Mouse (Mus musculus): ENCODE results near the gene Gria1.

Gria1 gene

DNA sequence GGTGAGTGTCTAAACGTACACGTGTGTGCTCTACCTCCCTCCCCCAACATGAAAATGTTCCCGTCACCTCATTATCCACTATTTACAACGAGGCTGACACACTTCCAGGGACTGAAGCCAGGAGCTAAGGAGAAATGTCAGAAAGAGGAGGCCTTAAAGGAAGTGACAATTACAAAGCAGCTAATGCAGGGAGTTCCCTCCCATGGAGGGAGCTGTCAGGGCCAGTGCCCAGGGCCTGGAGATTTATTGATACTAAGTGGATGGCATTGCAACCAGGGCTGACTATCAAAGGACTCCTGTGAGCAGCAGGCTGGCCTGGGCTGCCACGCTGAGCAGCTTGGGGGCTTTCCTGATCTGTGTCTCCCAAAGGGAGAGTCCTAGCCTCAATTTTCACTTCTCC, 163.0 kb downstream of the Gria1 start:
- no peak for DNase-seq (ENCODE audit: low spot score)

DNA sequence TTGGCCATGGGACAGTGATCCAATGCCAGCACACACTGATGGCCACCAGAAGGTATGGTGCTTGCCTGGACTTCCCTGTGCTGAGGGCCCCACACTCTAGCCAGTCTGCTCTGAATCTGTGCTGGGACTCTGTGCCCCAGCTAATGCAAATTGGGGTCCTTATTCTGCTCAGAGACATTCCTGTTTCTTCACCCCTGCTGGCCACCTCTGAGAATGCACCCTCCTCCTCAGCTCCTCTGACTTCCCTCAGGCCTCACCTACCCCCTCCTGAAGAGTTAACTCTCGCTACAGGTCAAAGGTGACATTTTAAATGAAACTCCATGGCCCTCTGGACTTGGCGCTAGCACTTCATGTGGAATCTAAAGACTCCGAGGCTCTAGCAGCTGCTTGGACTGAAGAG, 165.4 kb downstream of the Gria1 start:
- DNase-seq (ENCODE audit: low spot score), result no peak

DNA sequence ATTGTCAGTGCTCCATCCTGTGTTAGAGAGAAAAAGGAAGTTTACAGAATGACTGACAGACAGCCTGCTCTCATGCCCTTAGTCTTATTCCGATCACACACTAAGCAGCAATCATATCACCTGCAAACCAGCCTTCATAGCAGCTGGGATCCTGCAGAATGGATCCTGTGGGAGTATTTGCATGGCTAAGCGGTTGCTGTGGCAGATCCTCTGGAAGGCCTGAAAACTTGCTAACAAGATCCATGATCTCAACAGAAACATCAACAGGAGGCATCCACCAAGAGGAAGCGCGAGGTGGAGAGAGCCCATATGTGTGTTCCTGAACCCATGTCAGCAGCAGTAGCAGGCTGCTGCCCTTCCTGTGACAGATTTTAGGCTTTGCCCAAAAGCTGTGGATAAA, 173.0 kb downstream of the Gria1 start:
- no peak for DNase-seq (ENCODE audit: low spot score)

DNA sequence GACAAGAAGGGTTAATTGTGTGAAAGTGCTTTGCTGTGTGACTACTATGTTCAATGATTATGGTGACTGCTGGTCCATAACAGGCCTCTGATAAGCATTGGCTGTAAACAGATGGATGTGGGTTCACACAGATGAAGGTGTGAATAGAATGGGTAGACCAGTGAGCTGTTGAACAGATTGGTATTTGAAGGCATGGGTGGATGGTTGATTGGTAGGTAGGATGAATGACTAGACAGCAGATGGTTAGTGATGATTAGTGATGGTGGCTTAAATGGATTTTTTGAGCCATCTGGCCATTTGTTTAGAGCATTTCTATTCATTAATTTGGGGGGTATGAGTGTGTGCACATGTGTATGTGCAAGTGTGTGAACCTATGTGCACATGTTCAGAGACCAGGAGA, 173.9 kb downstream of the Gria1 start:
- DNase-seq (ENCODE audit: low spot score), result no peak

DNA sequence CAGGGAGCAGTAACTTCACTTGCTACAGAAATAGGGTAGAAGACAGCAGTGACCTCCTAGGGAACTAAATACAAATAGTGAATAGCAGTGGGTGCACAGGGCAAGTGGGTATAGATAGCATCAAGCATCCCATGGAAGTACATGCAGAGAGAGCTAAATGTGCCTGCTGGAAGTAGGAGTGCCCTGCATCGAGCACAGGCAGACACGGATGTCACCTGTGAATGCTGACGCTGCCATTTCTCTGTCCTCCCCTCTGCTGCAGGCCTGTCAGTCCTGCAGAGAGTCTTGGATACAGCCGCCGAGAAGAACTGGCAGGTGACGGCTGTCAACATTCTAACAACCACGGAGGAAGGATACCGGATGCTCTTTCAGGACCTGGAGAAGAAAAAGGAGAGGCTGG, 178.2 kb downstream of the Gria1 start:
- DNase-seq (ENCODE audit: low spot score), result no peak

DNA sequence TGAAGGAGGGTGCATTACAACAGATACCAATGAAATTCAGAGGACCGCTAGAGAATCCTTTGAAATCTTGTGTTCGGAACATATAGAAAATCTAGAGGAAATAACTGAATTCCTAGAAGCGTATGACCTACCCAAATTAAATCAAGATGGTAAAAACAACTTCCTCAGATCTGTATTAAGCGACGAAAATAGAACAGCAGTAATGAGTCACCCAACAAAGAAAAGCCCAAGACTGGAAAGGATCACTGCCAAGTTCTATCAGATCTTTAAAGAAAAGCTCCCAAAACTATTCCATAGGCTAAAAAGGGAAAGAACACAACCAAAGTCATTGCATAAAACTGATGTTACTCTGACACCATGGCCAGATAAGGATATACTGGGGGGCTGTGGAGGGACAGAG, 183.6 kb downstream of the Gria1 start:
- DNase-seq (ENCODE audit: low spot score), result no peak

DNA sequence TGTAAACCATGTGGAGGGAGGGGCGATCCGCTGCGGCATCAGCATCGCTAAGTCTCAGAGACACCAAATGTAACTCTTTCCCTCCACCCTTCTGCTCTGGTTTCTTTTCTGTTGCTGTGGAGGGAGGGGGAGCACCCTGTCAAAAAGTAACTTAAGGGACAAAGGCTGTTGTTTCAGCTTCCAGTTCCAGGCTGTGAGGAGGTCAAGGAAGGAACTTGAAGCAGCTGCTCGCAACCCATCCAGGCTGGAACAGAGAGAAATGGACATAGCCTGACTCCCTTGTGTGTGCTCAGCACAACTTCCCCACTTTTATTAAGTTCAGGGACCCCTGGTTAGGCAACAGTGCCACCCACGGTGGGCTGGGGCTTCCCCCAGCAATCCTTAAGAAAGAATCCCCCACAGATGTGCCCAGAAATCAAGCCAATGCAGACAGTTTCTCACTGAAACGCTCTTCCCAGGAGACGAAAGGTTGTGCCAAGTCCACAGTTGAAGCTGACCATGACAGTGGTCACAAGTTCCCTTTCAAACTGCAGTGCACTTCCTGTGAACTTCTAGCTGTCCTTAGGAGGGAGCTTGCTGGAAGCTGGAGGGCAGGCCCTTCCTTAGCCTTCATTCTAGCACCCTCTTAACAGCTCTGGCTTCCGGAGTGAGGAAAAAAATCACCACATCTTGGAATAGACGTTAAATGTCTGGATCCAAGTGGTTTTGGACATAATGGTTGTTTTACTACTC, 190.2 kb downstream of the Gria1 start:
- DNase-seq (ENCODE audit: low spot score), result no peak

DNA sequence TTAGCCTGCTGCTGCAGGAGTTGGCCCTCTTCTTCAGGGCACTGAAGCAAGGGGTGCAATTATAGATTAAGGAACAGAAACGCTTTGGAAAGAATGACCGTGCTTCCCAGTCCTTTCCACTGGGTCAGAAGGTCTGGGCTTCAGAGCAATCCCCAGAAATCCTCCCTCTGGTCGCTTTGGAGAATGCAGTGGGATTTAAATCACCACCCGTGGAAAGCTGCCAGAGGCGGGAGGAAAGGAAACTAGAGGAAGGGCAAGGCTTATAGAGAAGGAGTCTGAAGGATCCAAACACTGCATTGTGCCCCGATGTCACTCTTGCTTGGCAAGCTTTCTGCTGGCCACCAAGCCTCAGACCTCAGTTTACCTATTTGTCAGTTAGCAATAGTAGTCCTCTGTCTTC, 193.2 kb downstream of the Gria1 start:
- DNase-seq (ENCODE audit: low spot score), result no peak

DNA sequence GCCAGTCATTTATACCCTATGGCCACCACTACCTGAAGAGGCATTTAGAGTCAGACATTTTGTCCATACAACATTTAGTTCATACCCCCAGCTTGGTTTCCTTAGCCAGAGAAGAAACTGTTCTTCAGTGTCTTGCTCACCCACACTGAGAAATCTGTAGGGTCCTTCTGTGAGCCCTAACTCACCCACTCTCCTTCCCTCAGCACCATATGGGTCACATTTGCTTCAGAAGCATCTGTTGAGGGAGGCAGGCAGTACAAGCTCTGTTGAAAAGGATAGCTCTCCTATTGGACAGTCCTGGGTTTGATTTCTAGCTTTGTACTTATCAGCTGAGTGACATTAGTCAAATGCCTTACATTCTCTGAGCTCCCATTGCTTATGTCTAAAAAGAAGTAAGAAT, 196.1 kb downstream of the Gria1 start:
- DNase-seq (ENCODE audit: low spot score), result no peak

DNA sequence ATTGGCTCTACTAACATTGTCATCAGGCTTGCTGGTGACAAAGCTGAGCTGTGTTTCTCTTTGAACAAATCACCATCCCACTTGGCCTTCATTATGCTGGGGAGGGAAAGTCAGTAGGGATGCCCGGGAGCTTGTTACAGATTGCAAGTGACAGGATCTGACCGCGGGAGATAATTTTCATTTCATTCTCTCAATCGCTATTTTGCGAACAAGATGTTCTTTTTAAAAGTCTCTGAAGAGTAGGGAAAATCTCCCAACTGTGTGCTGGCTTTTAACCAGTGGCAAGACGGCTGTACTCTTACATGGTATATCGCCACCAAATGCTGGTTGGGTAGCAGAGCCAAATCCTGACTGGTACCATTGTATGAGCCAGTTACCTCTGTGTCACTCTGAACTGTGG, 202.9 kb downstream of the Gria1 start:
- DNase-seq (ENCODE audit: low spot score), result no peak

DNA sequence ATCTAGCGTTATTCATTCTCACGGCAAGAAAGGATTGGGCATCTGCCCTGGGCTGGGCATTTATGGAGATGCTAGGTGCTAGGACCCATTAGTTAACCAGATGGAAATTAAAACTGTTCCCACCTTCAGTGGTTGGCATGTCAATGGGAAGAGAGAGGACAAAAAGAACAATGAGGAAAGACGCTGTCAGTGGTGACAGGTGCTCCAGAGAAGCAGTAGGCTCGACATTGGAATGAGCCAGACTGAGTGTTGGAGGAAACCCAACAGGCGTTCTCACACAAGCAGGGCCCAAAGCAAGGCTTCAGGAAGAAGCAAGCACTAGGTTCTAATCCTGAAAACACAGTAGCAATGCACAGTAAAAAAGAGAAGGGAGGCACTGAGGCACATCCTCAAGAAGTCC, 203.4 kb downstream of the Gria1 start:
- DNase-seq (ENCODE audit: low spot score), result no peak

DNA sequence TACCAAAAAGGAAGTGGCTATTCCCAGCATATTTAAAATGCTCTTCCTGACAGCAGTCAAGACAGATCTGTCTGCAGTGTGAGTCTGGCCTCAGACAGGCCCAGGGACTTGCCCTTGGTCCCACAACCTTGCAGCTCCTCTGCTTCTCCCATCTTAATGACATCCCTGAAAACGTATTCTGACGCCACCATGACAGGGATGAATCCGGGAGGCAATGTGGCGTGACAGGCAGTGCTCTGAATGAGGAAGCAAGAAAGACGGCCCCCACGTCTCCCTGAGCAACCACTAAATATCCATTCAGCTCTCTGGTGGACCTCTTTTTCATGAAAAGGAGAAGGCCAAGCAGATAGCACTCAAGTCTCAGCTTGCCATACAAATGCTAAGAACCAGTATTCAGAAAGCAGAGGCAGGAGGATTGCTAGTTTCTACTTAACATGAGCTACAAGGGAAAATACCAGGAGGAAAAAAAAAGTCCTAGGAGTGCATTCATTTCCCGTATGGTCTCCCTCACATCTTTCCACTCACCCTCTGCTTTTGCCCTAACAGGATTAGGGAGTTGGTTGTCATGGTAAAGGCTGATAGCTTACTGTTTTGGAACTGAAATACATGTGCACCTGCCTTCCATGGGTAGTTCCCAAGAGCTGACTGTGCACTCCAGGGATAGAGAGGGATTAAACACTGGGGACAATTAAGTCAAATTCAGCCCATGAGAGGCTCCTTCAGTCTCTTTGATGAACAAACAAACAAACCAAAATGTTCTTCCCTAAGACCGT, 211.8 kb downstream of the Gria1 start:
- DNase-seq (ENCODE audit: low spot score), result no peak

DNA sequence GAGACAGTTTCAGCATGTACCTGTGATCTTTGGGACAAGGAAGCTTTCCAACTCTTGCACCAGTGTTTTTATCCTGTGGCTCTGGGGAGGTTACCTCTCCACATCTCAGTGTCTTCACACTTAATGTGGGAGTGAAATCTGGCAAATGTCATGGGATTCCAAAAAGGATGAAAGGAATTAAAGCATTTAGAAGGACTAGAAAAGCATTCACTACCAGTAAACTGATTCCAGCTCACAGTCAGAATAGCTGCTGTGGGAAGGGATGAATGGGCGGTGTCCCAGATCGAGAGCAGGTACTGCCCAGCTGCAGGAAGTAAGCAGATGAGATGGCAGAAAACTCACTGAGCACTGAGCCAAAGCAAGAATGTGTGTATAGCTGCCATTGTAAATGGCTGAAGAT, 224.3 kb downstream of the Gria1 start:
- no peak for DNase-seq (ENCODE audit: low spot score)

DNA sequence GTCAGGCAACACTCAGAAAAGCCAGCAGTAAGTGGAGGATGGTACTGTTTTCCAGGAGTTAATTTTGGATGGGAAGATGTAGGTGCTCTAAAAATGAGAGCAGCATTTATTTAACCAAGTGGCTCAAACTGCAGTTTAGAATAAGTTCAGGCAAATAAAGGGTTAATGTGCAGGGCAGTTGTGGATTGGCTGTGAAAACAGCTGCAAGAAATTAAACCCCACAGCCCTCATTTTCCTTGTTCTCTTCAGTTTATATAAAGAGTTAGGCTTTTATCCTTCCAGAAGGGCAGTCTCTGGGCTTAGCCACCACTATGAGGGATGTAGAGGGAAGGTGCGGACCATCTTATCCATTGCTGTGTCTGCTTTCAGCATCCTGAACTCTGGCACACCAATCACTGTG, 225.2 kb downstream of the Gria1 start:
- DNase-seq (ENCODE audit: low spot score), result no peak

DNA sequence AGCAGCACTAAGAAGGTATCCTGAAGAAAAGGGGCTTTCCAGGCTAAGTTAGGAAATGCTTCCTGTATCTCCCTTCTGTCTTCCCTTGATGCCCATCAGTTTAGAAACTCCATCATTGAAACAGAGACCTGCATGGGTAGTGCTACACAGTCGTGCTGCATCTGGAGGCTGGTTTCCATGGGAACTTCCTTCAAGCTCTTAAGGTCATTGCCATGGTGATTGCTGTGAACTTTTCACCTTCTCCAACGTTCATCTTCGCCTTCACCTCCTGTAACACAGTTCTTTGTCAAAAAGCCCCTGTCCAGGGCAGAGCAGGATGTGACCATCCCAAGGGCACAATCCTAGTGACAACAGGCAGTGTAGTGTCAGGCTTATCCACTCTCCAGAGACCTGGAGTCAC, 228.6 kb downstream of the Gria1 start:
- DNase-seq (ENCODE audit: low spot score), result no peak

DNA sequence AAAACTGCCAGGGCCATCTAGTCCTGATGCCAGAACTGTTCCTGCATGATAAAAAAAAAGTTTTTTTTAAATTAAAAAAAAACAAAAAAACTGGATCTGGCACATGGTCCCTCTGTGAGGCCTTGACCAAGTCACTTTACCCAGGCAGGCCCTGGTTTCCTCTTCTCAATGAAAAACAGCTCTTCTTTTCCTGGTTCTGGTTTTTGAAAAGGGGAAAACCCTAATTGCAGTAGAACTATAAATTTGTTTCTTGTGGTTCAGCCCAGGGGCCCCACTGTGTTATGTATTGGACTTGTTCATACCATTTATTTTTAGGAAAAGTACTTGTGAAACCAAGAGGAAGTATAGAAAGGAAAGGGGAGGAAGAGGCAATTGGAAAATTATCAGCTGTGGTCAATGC, 232.6 kb downstream of the Gria1 start:
- no peak for DNase-seq (ENCODE audit: low spot score)

DNA sequence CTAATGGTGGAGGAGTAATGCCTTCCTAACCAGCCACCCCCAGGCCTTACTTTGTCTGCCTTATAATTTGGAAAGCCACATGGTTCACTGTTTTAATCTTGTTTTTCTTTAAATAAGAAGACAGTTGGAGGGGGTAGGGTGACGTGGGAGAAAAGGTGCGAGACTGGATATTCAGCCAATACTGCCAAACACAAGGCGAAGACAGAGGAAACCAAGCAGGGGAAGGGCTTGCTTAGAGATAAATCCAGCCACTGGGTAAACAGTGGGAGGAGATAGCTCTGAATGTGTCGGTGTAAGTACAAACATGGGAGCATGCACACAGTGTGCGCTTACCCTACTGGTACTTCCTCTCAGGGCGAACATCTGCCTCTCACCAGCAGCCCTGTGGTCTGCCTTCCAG, 233.4 kb downstream of the Gria1 start:
- no peak for DNase-seq (ENCODE audit: low spot score)

DNA sequence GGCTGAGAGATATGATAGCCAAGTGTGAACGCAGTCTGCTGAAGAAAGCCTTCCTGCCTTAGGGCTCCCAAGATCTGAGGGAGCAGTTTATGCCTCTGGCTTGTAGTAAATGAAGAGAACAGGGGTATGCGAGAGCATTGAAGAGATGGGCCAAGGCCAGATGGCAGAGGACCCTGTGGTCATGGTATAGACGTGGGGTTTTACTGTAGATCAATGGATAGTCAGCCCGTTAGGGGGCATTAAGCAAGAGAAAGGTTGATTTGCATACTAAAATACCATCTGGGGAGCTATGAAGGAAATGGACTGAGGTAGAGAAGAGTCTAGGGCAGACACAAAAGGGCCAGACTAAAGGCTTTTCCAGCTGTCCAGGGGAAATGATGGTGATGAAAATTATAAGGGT, 237.7 kb downstream of the Gria1 start:
- no peak for DNase-seq (ENCODE audit: low spot score)

DNA sequence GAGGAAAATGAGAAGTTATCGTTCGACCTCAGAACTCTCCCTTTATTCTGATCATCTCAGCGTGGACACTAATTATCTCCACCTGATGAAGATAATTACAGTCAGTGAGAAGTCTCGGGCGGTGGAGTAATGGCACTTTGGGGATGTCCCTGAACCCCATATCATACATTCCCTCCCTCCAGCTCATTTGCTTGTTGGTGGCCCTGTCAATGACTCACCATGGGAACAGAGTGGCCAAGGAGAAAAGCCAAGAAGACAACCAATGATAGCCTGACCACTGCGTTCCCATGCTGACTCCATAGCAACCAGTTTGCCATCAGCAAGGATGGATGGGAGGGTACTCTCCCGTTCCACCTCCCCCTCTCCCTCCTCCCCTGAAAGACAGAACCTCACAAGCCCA, 238.9 kb downstream of the Gria1 start:
- DNase-seq (ENCODE audit: low spot score), result no peak

DNA sequence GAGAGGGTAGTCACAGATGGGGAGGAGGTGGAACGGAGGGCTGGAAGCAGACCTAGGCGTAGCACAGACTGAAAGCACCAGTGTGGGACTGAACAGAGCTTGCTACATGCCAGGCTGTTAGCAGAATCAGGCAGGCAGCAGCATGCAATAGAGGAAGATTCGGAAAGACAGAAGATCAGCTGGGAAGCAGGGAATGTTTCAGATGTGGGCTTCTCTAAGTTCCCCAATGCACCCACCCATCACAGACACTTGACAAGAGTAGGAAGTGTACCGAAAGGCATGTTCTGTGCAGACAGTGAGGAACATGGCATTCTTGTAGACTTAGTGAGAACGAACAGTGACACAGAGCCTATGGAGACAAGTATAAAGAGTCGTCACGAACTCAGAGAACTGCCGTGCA, 260.5 kb downstream of the Gria1 start:
- no peak for DNase-seq (ENCODE audit: low spot score)

DNA sequence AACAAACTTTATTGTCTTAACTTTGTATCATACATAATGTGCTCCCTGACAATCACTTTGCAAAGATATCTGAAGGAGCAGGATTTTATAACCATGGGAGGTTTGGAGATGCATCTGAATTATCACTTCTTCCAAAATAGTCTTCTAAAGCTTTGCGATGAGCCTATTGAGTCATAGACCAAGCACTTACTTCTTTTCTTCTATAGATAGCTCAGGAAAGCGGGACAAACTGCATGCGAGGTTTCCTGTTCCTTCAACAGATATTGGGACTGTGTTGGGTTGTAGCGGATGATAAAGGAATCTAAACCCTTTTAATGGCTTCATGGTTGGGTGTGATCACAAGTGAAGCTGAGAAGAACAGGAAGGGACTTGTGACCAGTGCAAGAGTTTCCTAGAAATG, 263.5 kb downstream of the Gria1 start:
- DNase-seq (ENCODE audit: low spot score), result no peak

DNA sequence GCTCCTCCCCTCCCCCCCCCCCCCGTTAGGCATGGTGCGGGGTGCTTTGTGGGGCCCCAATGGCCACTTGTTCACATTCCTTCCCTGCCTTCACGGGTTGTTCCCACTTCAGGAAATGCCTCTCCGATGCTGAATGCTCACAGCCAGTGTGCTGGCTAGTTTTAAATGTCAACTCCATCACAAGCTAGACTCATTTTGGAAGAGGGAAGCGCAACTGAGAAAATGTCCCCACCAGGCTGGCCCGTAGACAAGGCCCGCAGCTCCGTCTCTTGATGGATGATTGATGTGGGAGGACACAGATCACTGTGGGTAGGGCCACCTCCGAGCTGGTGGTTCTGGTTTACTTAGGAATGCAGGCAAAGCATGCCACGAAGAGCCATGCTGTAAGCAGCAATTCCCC, 266.9 kb downstream of the Gria1 start:
- DNase-seq (ENCODE audit: low spot score), result no peak

DNA sequence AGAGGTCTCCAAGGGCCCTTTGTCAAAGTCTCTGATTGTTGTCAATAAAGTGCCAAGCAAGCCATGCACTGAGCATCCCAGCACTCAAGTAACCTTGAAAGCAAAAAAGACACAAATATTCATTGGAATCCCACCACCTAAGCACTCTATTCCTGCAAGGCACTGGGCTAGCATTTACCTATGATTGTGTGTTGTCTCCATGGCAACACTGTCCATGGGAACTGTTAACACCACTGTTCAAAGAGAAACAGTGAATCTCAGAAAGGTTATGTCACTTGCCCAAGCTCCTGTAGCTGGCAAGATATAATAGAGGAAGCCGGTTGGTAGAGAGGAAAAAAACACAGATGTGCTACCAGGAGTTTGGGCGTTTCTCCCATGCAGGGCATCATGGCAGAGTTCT, 274.9 kb downstream of the Gria1 start:
- DNase-seq (ENCODE audit: low spot score), result no peak

DNA sequence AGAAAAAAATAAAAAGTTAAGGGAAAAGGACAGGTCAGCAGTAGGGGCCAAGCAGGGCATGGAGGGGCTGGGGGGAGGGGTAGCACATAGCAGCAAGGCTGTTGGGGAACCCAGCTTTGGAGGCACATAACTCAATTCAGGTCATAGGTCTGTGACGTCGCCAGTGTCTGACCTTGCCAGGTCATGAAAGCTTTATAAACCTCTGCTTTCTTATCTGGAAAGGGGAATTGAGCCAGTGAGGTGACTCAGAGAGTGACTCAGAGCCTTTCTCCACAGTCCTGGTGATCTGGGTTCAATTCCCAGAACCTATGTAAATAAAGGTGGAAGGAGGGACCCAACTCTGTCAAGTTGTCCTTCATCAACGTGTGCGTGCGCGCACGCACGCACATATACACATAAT, 286.2 kb downstream of the Gria1 start:
- DNase-seq (ENCODE audit: low spot score), result no peak

All from urinary bladder, postnatal 14 days (tissue).